Mouse (Mus musculus) CH12.LX (cell line): ENCODE data around the gene Sept9. TPM values are rescaled to one million over a fixed set of nuclear protein-coding genes. Genes with fewer than 3 reads are reported as not detected.

Source experiments
- DNase-seq: peaks from one replicate; pipeline ENCODE4 v3.0.0-alpha.2; 2013; ENCODE audit errors: extremely low read depth
- H3K27ac ChIP-seq: 2 replicates; pipeline ENCODE4 v1.5.1; 2012; ENCODE audit warnings: low read depth, mild to moderate bottlenecking, control low read depth, moderate library complexity; ENCODE audit not compliant: insufficient read depth
- H3K27me3 ChIP-seq: replicated peaks from 2 replicates; pipeline ENCODE3; 2012; ENCODE audit warnings: inconsistent platforms
- H3K36me3 ChIP-seq, 2 experiments: replicated peaks in 1 of 2; 2 replicates each; pipeline versions ENCODE3 to v1.6.1; 2012; ENCODE audit warnings: inconsistent platforms in 1 of 2, low read length in 1 of 2, mild to moderate bottlenecking in 1 of 2, mixed read lengths in 1 of 2, moderate library complexity in 1 of 2; ENCODE audit not compliant: control insufficient read depth in 1 of 2, insufficient read depth in 1 of 2
- H3K4me1 ChIP-seq, 2 experiments: 2 replicates each; pipeline ENCODE4 v1.6.1; 2012; ENCODE audit warnings: inconsistent platforms in 1 of 2, moderate library complexity in 1 of 2; ENCODE audit not compliant: insufficient read depth in 2 of 2, control insufficient read depth in 1 of 2
- H3K4me2 ChIP-seq: 2 replicates; pipeline ENCODE4 v1.6.1; 2012; ENCODE audit warnings: low read depth, mild to moderate bottlenecking, control low read depth; ENCODE audit not compliant: poor library complexity, insufficient read depth, severe bottlenecking
- H3K4me3 ChIP-seq, 3 experiments: fragments of 150-350 bp in 1 of 3; sonication (generic) in 1 of 3; replicated peaks in 1 of 3; 2 replicates each; pipeline versions ENCODE3 to v1.5.1; 2011 to 2012; ENCODE audit warnings: low read depth in 2 of 3, low read length in 2 of 3, mild to moderate bottlenecking in 2 of 3, moderate library complexity in 2 of 3, control low read depth in 1 of 3, improper control_type of control experiment in 1 of 3, inconsistent platforms in 1 of 3, mixed read lengths in 1 of 3; ENCODE audit not compliant: poor library complexity in 1 of 3
- H3K79me2 ChIP-seq: replicated peaks from 2 replicates; pipeline ENCODE4 v1.6.1; 2012; ENCODE audit warnings: mild to moderate bottlenecking, moderate library complexity; ENCODE audit not compliant: control insufficient read depth, poor library complexity, insufficient read depth, severe bottlenecking; ENCODE audit errors: extremely low read depth
- H3K9ac ChIP-seq: 2 replicates; pipeline ENCODE4 v1.6.1; 2012; ENCODE audit warnings: low read depth, mild to moderate bottlenecking, control low read depth, moderate library complexity; ENCODE audit not compliant: insufficient read depth
- H3K9me3 ChIP-seq: replicated peaks from 2 replicates; pipeline ENCODE3; 2012; ENCODE audit warnings: low read length, inconsistent platforms, mixed read lengths
- BHLHE40 ChIP-seq: IDR thresholded peaks from 2 replicates; pipeline ENCODE4 v1.6.1; 2011; ENCODE audit warnings: mild to moderate bottlenecking, low read depth, low read length, improper control_type of control experiment
- CHD1 ChIP-seq: IDR thresholded peaks from 2 replicates; pipeline ENCODE4 v1.6.1; 2012; ENCODE audit warnings: low read depth, low read length, improper control_type of control experiment, inconsistent platforms
- ELF1 ChIP-seq: IDR thresholded peaks from 2 replicates; pipeline ENCODE4 v1.6.1; 2014; ENCODE audit warnings: low read depth, mild to moderate bottlenecking, inconsistent platforms, low read length, improper control_type of control experiment
- ETS1 ChIP-seq: conservative IDR thresholded peaks from 2 replicates; pipeline ENCODE4 v1.6.1; 2012; ENCODE audit warnings: low read depth, mild to moderate bottlenecking, inconsistent platforms, low read length, improper control_type of control experiment, moderate library complexity
- GABPA ChIP-seq: IDR thresholded peaks from 2 replicates; pipeline ENCODE4 v1.6.1; 2012; ENCODE audit warnings: low read depth, low read length, improper control_type of control experiment, inconsistent platforms; ENCODE audit not compliant: insufficient replicate concordance
- IRF4 ChIP-seq: IDR thresholded peaks from 2 replicates; pipeline ENCODE4 v1.6.1; 2014; ENCODE audit warnings: low read depth, mild to moderate bottlenecking, inconsistent platforms, low read length, improper control_type of control experiment
- MYC ChIP-seq: IDR thresholded peaks from 2 replicates; pipeline ENCODE4 v1.6.1; 2011; ENCODE audit warnings: low read depth, mild to moderate bottlenecking, improper control_type of control experiment, low read length
- POLR2AphosphoS2 ChIP-seq: IDR thresholded peaks from 2 replicates; pipeline ENCODE4 v1.6.1; 2011; ENCODE audit warnings: low read depth, low read length, improper control_type of control experiment
- RAD21 ChIP-seq: IDR thresholded peaks from 2 replicates; pipeline ENCODE4 v1.6.1; 2011; ENCODE audit warnings: low read depth, mild to moderate bottlenecking, low read length, improper control_type of control experiment, moderate library complexity
- RCOR1 ChIP-seq: conservative IDR thresholded peaks from 2 replicates; pipeline ENCODE4 v1.6.1; 2012; ENCODE audit warnings: low read depth, mild to moderate bottlenecking, inconsistent platforms, low read length, improper control_type of control experiment
- SMC3 ChIP-seq: IDR thresholded peaks from 2 replicates; pipeline ENCODE4 v1.6.1; 2011; ENCODE audit warnings: low read depth, low read length, improper control_type of control experiment
- USF1 ChIP-seq: IDR thresholded peaks from 2 replicates; pipeline ENCODE4 v1.6.1; 2014; ENCODE audit warnings: low read depth, mild to moderate bottlenecking, inconsistent platforms, low read length, improper control_type of control experiment
- ZNF384 ChIP-seq: IDR thresholded peaks from 2 replicates; pipeline ENCODE4 v1.6.1; 2012; ENCODE audit warnings: low read depth, low read length, improper control_type of control experiment, inconsistent platforms
- dilution Hi-C: fragments of 300-500 bp; cut with MboI; formaldehyde crosslinking; loops from 2 replicates; pipeline ENCODE4 v1.14.3; 2020; ENCODE audit warnings: low sequenced_read_pairs; ENCODE audit not compliant: extremely low pct_unique_long_range_greater_than_20kb, extremely low pct_ligation_motif_present
- in situ Hi-C: fragments of 300-500 bp; cut with MboI; formaldehyde crosslinking; loops from 3 replicates; pipeline ENCODE4 v1.14.3; 2019; ENCODE audit warnings: low sequenced_read_pairs, low pct_ligation_motif_present, low pct_unique_long_range_greater_than_20kb, mixed read lengths
- polyA plus RNA-seq: library from polyadenylated mRNA; unstranded; fragments of >175 nt; gene quantifications from 2 replicates; pipeline ENCODE4 v1.2.1, GENCODE M21; 2012; ENCODE audit warnings: low read depth; ENCODE audit not compliant: insufficient read length
- total RNA-seq, 2 experiments: library from RNA; depleted of rRNA; stranded (reverse); fragments of 300-350 nt in 1 of 2; fragments of >200 nt in 1 of 2; gene quantifications; 2 replicates each; pipeline ENCODE4 v1.2.3; 2012 to 2014

Sept9 gene
- total and polyA plus RNA-seq, 3 experiments, result 47.6 to 128 (median 110) TPM

- Histone ChIP-seq H3K4me3 (no peak overlapping the region), H3K27me3 (no peaks in the 10 kb centered on the region), H3K4me1 (peaks cover 19 to 55% of the 10 kb centered on the region in 2 experiments), H3K9ac (no peak overlapping the region), H3K36me3 (peaks cover 18 to 66% of the 10 kb centered on the region in 2 experiments), H3K27ac (no peak overlapping the region), H3K9me3 (peaks cover 2% of the 10 kb centered on the region), H3K79me2 (peaks cover 10% of the 10 kb centered on the region; the same call in 1 of the 2 replicates), H3K4me2 (no peak overlapping the region)
- in situ Hi-C loops (no loop called here), dilution Hi-C loops (no loop called here)
- no peak for DNase-seq
- no peak for TF ChIP-seq BHLHE40
- TF ChIP-seq POLR2AphosphoS2, result no peak
- TF ChIP-seq ELF1, result no peak
Observed at GRCm38 (mm10) chr11:117284721-117285605, 85.5 kb downstream of the Sept9 start.

DNA sequence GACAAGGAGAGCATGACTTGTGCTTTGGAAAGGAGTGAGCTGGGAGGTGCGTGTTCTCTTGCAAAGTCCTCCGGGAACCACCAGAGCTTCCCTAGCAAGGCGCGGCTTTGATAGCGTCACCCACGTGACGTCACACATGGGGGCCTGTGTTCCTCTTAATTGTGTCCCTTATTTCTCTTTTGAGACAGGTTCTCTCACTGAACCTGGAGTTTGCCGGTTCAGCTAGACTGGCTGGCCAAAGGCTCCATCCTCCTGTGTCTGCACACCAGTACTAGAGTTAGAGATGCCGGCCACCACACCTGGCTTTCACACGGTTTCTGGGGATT lies 86.1 kb downstream of the Sept9 start:
- H3K79me2 ChIP-seq, result peaks cover 10% of the 10 kb centered on the region; the same call in 1 of the 2 replicates
- H3K27ac ChIP-seq, result no peak overlapping the region
- dilution Hi-C loops, result no loop called here
- no peak for DNase-seq
- peaks cover 19 to 58% of the 10 kb centered on the region in 2 experiments for H3K4me1 ChIP-seq
- H3K36me3 ChIP-seq, result peaks cover 21 to 67% of the 10 kb centered on the region in 2 experiments
- TF ChIP-seq IRF4 (no peak), RCOR1 (no peak), BHLHE40 (no peak), CHD1 (no peak), ZNF384 (no peak), SMC3 (no peak), ETS1 (no peak), MYC (no peak), RAD21 (no peak), USF1 (no peak), GABPA (no peak)
- TF ChIP-seq, all 38 proteins: peak for 0
- in situ Hi-C loops, result no loop called here
- Histone ChIP-seq H3K9me3 (peaks cover 2% of the 10 kb centered on the region), H3K9ac (no peak overlapping the region), H3K27me3 (no peaks in the 10 kb centered on the region), H3K4me3 (no peak overlapping the region), H3K4me2 (no peak overlapping the region)
